In genomic region chr7:19600562-19600961, GRCm38 (mm10) we compare ENCODE assay signal across 14 mouse cellular contexts. TPM values are rescaled to one million over a fixed set of nuclear protein-coding genes. Genes with fewer than 3 reads are reported as not detected.
A peak's percentile ranks its signal among the peaks of the same experiment; 100 is the strongest.
DNase-seq lines count a peak whose midpoint lies in the region; ATAC-seq and TF ChIP-seq lines count a peak whose summit lies in the region.
"Had no signal": no experiment of that assay in that cellular context is flagged by ENCODE, and none has a peak within 500 bp of the region (broad histone marks: within the 10 kb centered on the region; RNA-seq: fewer than 3 reads in every experiment).

No protein-coding gene starts in this region.

- H3K4me2 ChIP-seq in heart, embryonic 16.5 days (ENCODE audit: low read depth, low read length), result no peak overlapping the region
- H3K4me2 ChIP-seq in forebrain, embryonic 12.5 days, result no peak overlapping the region
- H3K4me2 ChIP-seq: heart, embryonic 12.5 days; liver, embryonic 13.5 days had no signal

- no peaks in the 10 kb centered on the region for H3K27me3 ChIP-seq in heart, embryonic 16.5 days (ENCODE audit: control insufficient read depth, insufficient read depth, low read length)
- H3K27me3 ChIP-seq in forebrain, embryonic 12.5 days, result no peaks in the 10 kb centered on the region
- H3K27me3 ChIP-seq: heart, embryonic 12.5 days; liver, embryonic 13.5 days had no signal

- TF ChIP-seq CTCF in brain, embryonic 14.5 days (IDR thresholded peaks at IDR 0.05; ENCODE audit: borderline replicate concordance, extremely low read depth, insufficient read depth, insufficient read length), result no peak

- ATAC-seq in heart, embryonic 16.5 days (replicated peaks; ENCODE audit: extremely low read depth, insufficient read depth, low FRiP score), result no peak
- ATAC-seq in forebrain, embryonic 12.5 days (ENCODE audit: low FRiP score), result no peak
- ATAC-seq: activated CD4-positive, CD25-positive, alpha-beta regulatory T cell, adult 4 months had no signal

- H3K27ac ChIP-seq in heart, embryonic 16.5 days (ENCODE audit: low read length), result 0 out of 2 replicates have a peak overlapping the region, but pooled peaks have one; percentile 28
- H3K27ac ChIP-seq in forebrain, embryonic 12.5 days, result no peak overlapping the region
- H3K27ac ChIP-seq: kidney, postnatal 0 days; liver, embryonic 13.5 days had no signal

- 61% methylated on average over 5 of the region's 5 CpGs for WGBS in heart, embryonic 16.5 days
- 68% methylated on average over 5 of the region's 5 CpGs for WGBS in forebrain, embryonic 12.5 days

- no peak for TF ChIP-seq POLR2A in brain, embryonic 14.5 days (IDR thresholded peaks at IDR 0.05; ENCODE audit: borderline replicate concordance, extremely low read depth, insufficient read depth, insufficient read length, poor library complexity, severe bottlenecking)

- H3K36me3 ChIP-seq in heart, embryonic 16.5 days (ENCODE audit: control insufficient read depth, insufficient read depth), result peaks cover 15% of the 10 kb centered on the region
- peaks cover 63% of the 10 kb centered on the region for H3K36me3 ChIP-seq in forebrain, embryonic 12.5 days (replicated peaks)

- 0 out of 2 replicates have a peak overlapping the region, but pooled peaks have one; percentile 12 for H3K9ac ChIP-seq in heart, embryonic 16.5 days (ENCODE audit: low read length)
- no peak overlapping the region for H3K9ac ChIP-seq in forebrain, embryonic 12.5 days
- H3K9ac ChIP-seq: liver, embryonic 13.5 days had no signal

- DNase-seq in heart, postnatal 4 days, result no peak
- DNase-seq in MN1 (ENCODE audit: low spot score), result peak; percentile 6
- DNase-seq in brain, embryonic 14.5 days (ENCODE audit: low read depth), result peak; percentile 72
- DNase-seq in layer of hippocampus, postnatal 36 days, result peak; percentile 46 to 59
- no peak for DNase-seq in thymus, postnatal 25 days
- DNase-seq in ovary, postnatal 36 days (ENCODE audit: low spot score), result no peak
- DNase-seq: cerebellum, postnatal 25 days; liver, embryonic 13.5 days; thymus, postnatal 36 days had no signal

- peaks cover 23% of the 10 kb centered on the region for H3K4me1 ChIP-seq in heart, embryonic 16.5 days (ENCODE audit: control insufficient read depth, insufficient read depth, low read length)
- H3K4me1 ChIP-seq in forebrain, embryonic 12.5 days, result peaks cover 33% of the 10 kb centered on the region

- H3K9me3 ChIP-seq in heart, embryonic 16.5 days (replicated peaks; ENCODE audit: control insufficient read depth, low read length), result no peaks in the 10 kb centered on the region
- no peaks in the 10 kb centered on the region for H3K9me3 ChIP-seq in forebrain, embryonic 12.5 days
- H3K9me3 ChIP-seq: heart, embryonic 12.5 days; liver, embryonic 13.5 days had no signal

- no peak overlapping the region for H3K4me3 ChIP-seq in heart, embryonic 16.5 days (ENCODE audit: low read length)
- no peak overlapping the region for H3K4me3 ChIP-seq in forebrain, embryonic 12.5 days (replicated peaks)
- H3K4me3 ChIP-seq: heart, embryonic 12.5 days; liver, embryonic 13.5 days had no signal

RNA-seq across cellular contexts. Expression of gene Clasrp, which starts 3.7 kb away (rescaled TPM):
- polyA plus RNA-seq in heart, embryonic 16.5 days (2015; fragmentation: Nextera tagmentation; extraction: Ambion mirVana), result 31.9 and 35.1 TPM in 2 replicates
- total RNA-seq in heart, postnatal 4 days (2021), result 10 to 100 TPM; 33.0 to 33.7 TPM
- polyA plus RNA-seq in brain, embryonic 14.5 days (2012; rRNA removed), result 154 and 197 TPM in 2 replicates
- 100 to 1,000 TPM in 1 of 2 experiments, 10 to 100 TPM in 1; 90.1 to 103 TPM for total RNA-seq in layer of hippocampus, postnatal 36 days (2021)
- 66.3 and 67.6 TPM in 2 replicates for polyA plus RNA-seq in forebrain, embryonic 12.5 days (2016; fragmentation: Nextera tagmentation; extraction: Ambion mirVana)

RNA-seq across cellular contexts. Expression of gene Gemin7, which starts 23.2 kb away (rescaled TPM):
- 125 and 127 TPM in 2 replicates for polyA plus RNA-seq in heart, embryonic 16.5 days (2015; fragmentation: Nextera tagmentation; extraction: Ambion mirVana)
- 10 to 100 TPM; 55.3 to 61.1 TPM for total RNA-seq in heart, postnatal 4 days (2021)
- 67.3 and 72.9 TPM in 2 replicates for polyA plus RNA-seq in brain, embryonic 14.5 days (2012; rRNA removed)
- total RNA-seq in layer of hippocampus, postnatal 36 days (2021), result 10 to 100 TPM; 44.2 to 46.1 TPM
- polyA plus RNA-seq in forebrain, embryonic 12.5 days (2016; fragmentation: Nextera tagmentation; extraction: Ambion mirVana), result 120 and 125 TPM in 2 replicates

RNA-seq across cellular contexts. Expression of gene Zfp296, which starts 23.5 kb away (rescaled TPM):
- 0.24 and 0.66 TPM in 2 replicates for polyA plus RNA-seq in heart, embryonic 16.5 days (2015; fragmentation: Nextera tagmentation; extraction: Ambion mirVana)
- under 1 TPM in 1 of 2 experiments, not detected in 1; 0.17 TPM for total RNA-seq in heart, postnatal 4 days (2021)
- 1.4 and 1.6 TPM in 2 replicates for polyA plus RNA-seq in brain, embryonic 14.5 days (2012; rRNA removed)
- under 1 TPM; 0.33 to 0.75 TPM for total RNA-seq in layer of hippocampus, postnatal 36 days (2021)
- 0.18 and 0.34 TPM in 2 replicates for polyA plus RNA-seq in forebrain, embryonic 12.5 days (2016; fragmentation: Nextera tagmentation; extraction: Ambion mirVana)

RNA-seq across cellular contexts. Expression of gene Relb, which starts 28.7 kb away (rescaled TPM):
- 8.3 and 12.4 TPM in 2 replicates for polyA plus RNA-seq in heart, embryonic 16.5 days (2015; fragmentation: Nextera tagmentation; extraction: Ambion mirVana)
- 1 to 10 TPM; 8.1 to 9.1 TPM for total RNA-seq in heart, postnatal 4 days (2021)
- 4.8 and 5.3 TPM in 2 replicates for polyA plus RNA-seq in brain, embryonic 14.5 days (2012; rRNA removed)
- total RNA-seq in layer of hippocampus, postnatal 36 days (2021), result 10 to 100 TPM in 1 of 2 experiments, 1 to 10 TPM in 1; 7.3 to 10.2 TPM
- 3.3 and 3.6 TPM in 2 replicates for polyA plus RNA-seq in forebrain, embryonic 12.5 days (2016; fragmentation: Nextera tagmentation; extraction: Ambion mirVana)

RNA-seq across cellular contexts. Expression of gene Ppp1r37, which starts 37.7 kb away (rescaled TPM):
- polyA plus RNA-seq in heart, embryonic 16.5 days (2015; fragmentation: Nextera tagmentation; extraction: Ambion mirVana), result 18.2 and 21.1 TPM in 2 replicates
- 10 to 100 TPM; 45.4 to 45.6 TPM for total RNA-seq in heart, postnatal 4 days (2021)
- polyA plus RNA-seq in brain, embryonic 14.5 days (2012; rRNA removed), result 116 and 136 TPM in 2 replicates
- total RNA-seq in layer of hippocampus, postnatal 36 days (2021), result 100 to 1,000 TPM; 113 to 120 TPM
- polyA plus RNA-seq in forebrain, embryonic 12.5 days (2016; fragmentation: Nextera tagmentation; extraction: Ambion mirVana), result 34.9 and 35.4 TPM in 2 replicates

Comparison
In these comparisons a context has a peak if more than half of its experiments do, and no peak if none do; other contexts are left out.
1. DNase-seq: peak in MN1 (single experiment), brain, embryonic 14.5 days (single experiment) and layer of hippocampus, postnatal 36 days (2 of 2); none in heart, postnatal 4 days (single experiment), thymus, postnatal 25 days (single experiment) and ovary, postnatal 36 days (single experiment).